Mouse (Mus musculus) lung, adult 2 months (tissue): Measurements from ENCODE around the gene Gm45837. TPM values are rescaled to one million over a fixed set of nuclear protein-coding genes. Genes with fewer than 3 reads are reported as not detected.
A peak's percentile ranks its signal among the peaks of the same experiment; 100 is the strongest.

ENCODE experiments used
- DNase-seq: peaks from one replicate; pipeline ENCODE4 v3.0.0; 2022
- H3K4me1 ChIP-seq: fragments of 200-500 bp; 2 replicates; pipeline ENCODE4 v1.6.1; 2011; ENCODE audit warnings: low read length; ENCODE audit not compliant: control insufficient read depth, insufficient read depth
- H3K4me3 ChIP-seq: fragments of 200-500 bp; replicated peaks from 2 replicates; pipeline ENCODE3; 2011; ENCODE audit warnings: low read depth, mild to moderate bottlenecking, control low read depth, low read length; ENCODE audit errors: extremely low read depth
- CTCF ChIP-seq: fragments of 200-500 bp; IDR thresholded peaks from 2 replicates; pipeline ENCODE4 v1.5.1; 2011; ENCODE audit warnings: mild to moderate bottlenecking, low read length, control low read depth; ENCODE audit not compliant: insufficient read depth
- POLR2A ChIP-seq: fragments of 200-500 bp; IDR thresholded peaks from 2 replicates; pipeline ENCODE4 v1.6.1; 2011; ENCODE audit warnings: low read depth, mild to moderate bottlenecking, control low read depth, low read length, borderline replicate concordance; ENCODE audit errors: extremely low read depth
- WGBS: fragments of 180-500 bp; shearing (Covaris S2); methylation state at CpG from one replicate; pipeline ENCODE4 v1.1.7; 2018; 5-methylcytosine and 5-hydroxymethylcytosine counted together
- polyA plus RNA-seq: library from polyadenylated mRNA; depleted of rRNA; stranded (reverse); fragments of >200 nt; gene quantifications from 2 replicates; pipeline ENCODE4 v1.2.3, GENCODE M21; 2012

Gm45837 gene
- polyA plus RNA-seq, 1 experiment, result 1.7 TPM

DNA sequence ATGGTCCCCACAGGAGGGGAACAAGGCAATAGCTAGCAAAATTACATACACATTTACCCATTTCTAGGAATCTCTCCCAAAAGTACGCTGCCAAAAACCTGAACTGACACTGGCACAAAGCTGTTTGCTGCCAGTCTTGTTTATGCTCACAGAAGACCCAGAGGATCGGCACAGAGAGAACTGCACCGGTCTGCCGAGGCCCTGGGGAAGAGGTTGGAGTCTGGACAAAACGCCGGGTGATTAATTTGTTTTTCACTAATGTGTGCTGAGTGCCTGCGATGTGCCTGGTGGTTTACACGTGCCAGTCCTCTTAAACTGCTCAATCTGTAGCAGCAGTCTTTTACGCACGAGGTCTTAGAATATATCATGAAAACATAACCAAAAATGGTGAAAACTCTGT is 124.4 kb downstream of the Gm45837 start:
- 58% methylated on average over 10 of the region's 10 CpGs for WGBS
- DNase-seq, result no peak
- TF ChIP-seq CTCF, result no peak
- TF ChIP-seq POLR2A, result no peak
- no peaks in the 10 kb centered on the region for H3K4me1 ChIP-seq
- no peak overlapping the region for H3K4me3 ChIP-seq

GRCm38 (mm10) chr7:101535517-101535916 is 124.8 kb downstream of the Gm45837 start:
- H3K4me3 ChIP-seq, result no peak overlapping the region
- H3K4me1 ChIP-seq, result no peaks in the 10 kb centered on the region
- WGBS, result 69% methylated on average over 5 of the region's 5 CpGs
- TF ChIP-seq CTCF (no peak), POLR2A (no peak)
- DNase-seq, result no peak

- WGBS, result 40% methylated on average over 8 of the region's 8 CpGs
- DNase-seq, result no peak
- TF ChIP-seq POLR2A, result no peak
- TF ChIP-seq CTCF, result no peak
- H3K4me1 ChIP-seq, result no peaks in the 10 kb centered on the region
- H3K4me3 ChIP-seq, result no peak overlapping the region
Observed at GRCm38 (mm10) chr7:101537541-101537940, 126.9 kb downstream of the Gm45837 start.

DNA sequence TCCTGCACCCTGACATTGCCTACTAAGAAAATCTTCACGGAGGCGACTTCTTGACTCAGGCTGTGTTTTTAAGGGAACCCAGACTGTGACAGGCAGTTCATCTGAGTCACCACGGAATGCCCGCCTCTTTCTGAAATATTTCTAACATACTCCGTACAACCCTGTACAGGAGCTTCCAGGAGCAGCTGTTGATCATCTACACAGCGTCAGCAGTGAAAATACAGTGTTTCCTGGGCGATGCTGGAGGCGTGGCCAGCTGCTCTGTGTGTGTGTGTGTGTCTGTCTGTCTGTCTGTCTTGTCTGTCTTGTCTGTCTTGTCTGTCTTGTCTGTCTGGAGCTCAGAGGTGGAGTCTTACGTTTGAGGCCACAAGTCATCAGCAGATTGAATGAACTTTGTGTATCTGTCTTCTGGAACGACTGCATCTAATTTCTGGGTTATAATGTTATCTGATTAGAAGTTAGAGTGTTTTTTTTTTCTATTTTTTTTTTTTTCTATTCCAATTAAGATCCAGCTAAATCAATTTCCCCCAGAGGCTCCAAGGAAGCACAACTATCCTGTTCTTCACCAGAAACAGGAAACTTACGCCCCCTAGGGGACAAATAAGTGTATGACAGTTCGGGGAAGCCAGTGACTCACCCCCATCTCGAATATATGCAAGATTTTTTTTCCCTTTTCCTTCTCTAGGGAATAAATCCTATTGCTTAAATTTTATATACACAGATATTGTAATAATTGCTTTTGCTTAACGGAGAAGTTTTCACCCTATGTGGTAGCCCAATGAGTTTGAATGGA is 127.7 kb downstream of the Gm45837 start:
- WGBS, result 29% methylated on average over 14 of the region's 14 CpGs
- no peak for DNase-seq
- TF ChIP-seq POLR2A, result no peak
- 0 out of 2 replicates have a peak, but pooled peaks have one; percentile 7 for TF ChIP-seq CTCF
- Histone ChIP-seq H3K4me3 (no peak overlapping the region), H3K4me1 (no peaks in the 10 kb centered on the region)

DNA sequence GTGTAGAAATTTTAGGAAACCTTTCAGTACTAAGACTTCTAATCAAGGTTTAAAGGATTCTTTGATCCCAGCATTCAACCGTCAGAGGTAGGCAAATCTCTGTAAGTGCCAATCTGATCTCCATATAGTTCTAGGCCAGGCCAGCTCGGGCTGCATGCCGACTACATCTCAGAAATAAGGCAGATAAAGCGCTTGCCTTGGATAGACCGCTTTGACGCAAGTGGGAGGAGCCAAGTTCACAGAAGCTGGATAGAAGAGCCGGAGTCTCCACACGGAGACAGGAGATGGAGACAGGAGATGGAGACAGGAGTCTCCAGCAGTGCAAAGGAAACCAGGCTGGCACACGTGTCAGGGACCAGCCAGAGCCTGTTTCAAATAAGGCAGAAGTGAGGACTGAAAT is 129.1 kb downstream of the Gm45837 start:
- no peak for DNase-seq

DNA sequence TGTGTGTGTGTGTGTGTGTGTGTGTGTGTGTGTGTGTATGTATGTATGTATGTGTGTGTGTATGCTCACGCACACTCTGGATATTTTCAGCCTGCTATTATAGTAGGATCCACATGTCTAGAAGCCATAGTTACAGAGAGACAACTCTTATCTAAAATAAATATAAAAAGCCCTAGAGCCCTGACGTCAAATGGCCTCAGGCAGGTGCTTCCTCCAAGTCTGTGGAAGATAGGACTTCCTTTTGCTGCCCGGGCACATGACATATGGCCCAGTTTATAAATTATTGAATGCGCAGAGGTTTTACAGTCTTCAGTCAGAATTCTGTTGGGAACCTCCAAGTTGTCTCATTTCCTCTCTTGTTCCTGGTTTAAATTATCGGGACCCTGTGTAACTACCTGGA is 130.0 kb downstream of the Gm45837 start:
- DNase-seq, result no peak
- WGBS, result 44% methylated on average over 5 of the region's 5 CpGs
- Histone ChIP-seq H3K4me1 (no peaks in the 10 kb centered on the region), H3K4me3 (no peak overlapping the region)
- TF ChIP-seq POLR2A, result no peak
- no peak for TF ChIP-seq CTCF

More for the DNA sequence above, 129.1 kb downstream of the Gm45837 start:
- TF ChIP-seq POLR2A (no peak), CTCF (no peak)
- Histone ChIP-seq H3K4me1 (no peaks in the 10 kb centered on the region), H3K4me3 (no peak overlapping the region)
- 41% methylated on average over 9 of the region's 9 CpGs for WGBS

DNA sequence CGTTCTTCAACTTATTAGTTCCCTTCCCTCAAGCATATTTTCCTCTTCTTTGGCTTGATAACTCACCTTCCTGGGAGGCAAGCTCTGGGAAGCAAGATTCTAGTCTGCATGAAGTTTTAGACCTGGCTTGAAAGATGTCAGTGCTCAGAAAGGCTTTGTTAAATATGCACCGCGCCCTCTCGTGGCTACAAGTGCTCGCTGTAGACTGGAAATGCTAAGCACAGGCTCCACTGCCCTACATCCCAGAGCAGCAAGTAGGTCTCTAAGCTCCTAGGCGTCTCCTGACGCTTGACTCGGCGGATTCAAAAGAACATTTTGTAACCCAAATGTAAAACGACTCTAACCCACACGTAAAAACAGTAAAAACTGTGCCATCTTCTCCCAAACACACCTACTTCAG is 130.4 kb downstream of the Gm45837 start:
- WGBS, result 4% methylated on average over 11 of the region's 11 CpGs
- DNase-seq, result peak; percentile 39
- peak; percentile 69 for TF ChIP-seq CTCF
- no peak for TF ChIP-seq POLR2A
- H3K4me3 ChIP-seq, result no peak overlapping the region
- H3K4me1 ChIP-seq, result no peaks in the 10 kb centered on the region

- no peaks in the 10 kb centered on the region for H3K4me1 ChIP-seq
- H3K4me3 ChIP-seq, result no peak overlapping the region
- no peak for DNase-seq
- WGBS, result 82% methylated on average over 10 of the region's 10 CpGs
- no peak for TF ChIP-seq POLR2A
- no peak for TF ChIP-seq CTCF
Observed at GRCm38 (mm10) chr7:101541734-101542133, 131.0 kb downstream of the Gm45837 start.

DNA sequence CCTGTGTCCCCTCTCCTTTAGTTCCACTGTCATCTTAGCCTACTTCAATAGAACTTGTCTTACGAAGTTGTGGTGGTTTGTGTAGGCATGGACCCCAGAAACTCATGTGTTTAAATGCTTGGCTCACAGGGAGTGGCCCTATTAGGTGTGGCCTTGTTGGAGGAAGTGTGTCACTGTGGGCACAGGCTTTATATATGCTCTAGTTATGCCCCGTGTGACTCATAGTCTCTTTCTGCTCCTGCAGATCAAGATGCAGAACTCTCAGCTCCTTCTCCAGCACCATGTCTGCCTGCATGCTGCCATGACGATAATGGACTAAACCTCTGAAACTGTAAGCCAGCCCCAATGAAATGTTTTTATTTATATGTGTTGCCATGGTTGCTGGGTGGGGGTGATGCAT is 137.0 kb downstream of the Gm45837 start:
- Histone ChIP-seq H3K4me1 (no peaks in the 10 kb centered on the region), H3K4me3 (no peak overlapping the region)
- no peak for DNase-seq
- TF ChIP-seq CTCF (no peak), POLR2A (no peak)
- 65% methylated on average over 3 of the region's 3 CpGs for WGBS

- WGBS, result 81% methylated on average over 3 of the region's 3 CpGs
- TF ChIP-seq POLR2A, result no peak
- TF ChIP-seq CTCF, result no peak
- no peak for DNase-seq
- Histone ChIP-seq H3K4me1 (no peaks in the 10 kb centered on the region), H3K4me3 (no peak overlapping the region)
Observed at GRCm38 (mm10) chr7:101549266-101549665, 138.6 kb downstream of the Gm45837 start.
